Mouse (Mus musculus) hindbrain, embryonic 13.5 days (tissue): ENCODE data around the gene Apba1. TPM values are rescaled to one million over a fixed set of nuclear protein-coding genes. Genes with fewer than 3 reads are reported as not detected.

Experiments used
- ATAC-seq: fragments of 200-750 bp; cut with Nextera tagmentation; 2 replicates; pipeline ENCODE4 v1.8.0; 2017; ENCODE audit warnings: moderate TSS enrichment; ENCODE audit not compliant: low FRiP score
- H3K27ac ChIP-seq: fragments of 300-500 bp; sonication (generic); 2 replicates; pipeline ENCODE4 v1.5.1; 2015; ENCODE audit warnings: inconsistent platforms, mild to moderate bottlenecking, moderate library complexity
- H3K27me3 ChIP-seq: fragments of 300-500 bp; sonication (generic); 2 replicates; pipeline ENCODE4 v1.6.1; 2015; ENCODE audit warnings: mild to moderate bottlenecking, inconsistent platforms
- H3K36me3 ChIP-seq: fragments of 300-500 bp; sonication (generic); 2 replicates; pipeline ENCODE4 v1.6.1; 2015; ENCODE audit warnings: mild to moderate bottlenecking, inconsistent platforms
- H3K4me1 ChIP-seq: fragments of 300-500 bp; sonication (generic); replicated peaks from 2 replicates; pipeline ENCODE4 v1.6.1; 2015; ENCODE audit warnings: inconsistent platforms
- H3K4me2 ChIP-seq: fragments of 300-500 bp; sonication (generic); 2 replicates; pipeline ENCODE4 v1.6.1; 2015; ENCODE audit warnings: inconsistent platforms, mild to moderate bottlenecking, moderate library complexity
- H3K4me3 ChIP-seq: fragments of 300-500 bp; sonication (generic); 2 replicates; pipeline ENCODE4 v1.5.1; 2015; ENCODE audit warnings: mild to moderate bottlenecking, inconsistent platforms
- H3K9ac ChIP-seq: fragments of 300-500 bp; sonication (generic); 2 replicates; pipeline ENCODE4 v1.6.1; 2015; ENCODE audit warnings: mild to moderate bottlenecking, inconsistent platforms
- H3K9me3 ChIP-seq: fragments of 300-500 bp; sonication (generic); 2 replicates; pipeline ENCODE4 v1.6.1; 2016; ENCODE audit warnings: inconsistent platforms
- WGBS: fragments of 180-500 bp; shearing (Covaris S2); methylation state at CpG from one replicate; pipeline ENCODE4 v1.1.7; 2015; 5-methylcytosine and 5-hydroxymethylcytosine counted together
- polyA plus RNA-seq: library from polyadenylated mRNA; unstranded; fragments of >200 nt; fragmentation: Nextera tagmentation; extraction: Ambion mirVana; gene quantifications from 2 replicates; pipeline ENCODE4 v1.2.1, GENCODE M21; 2015

Apba1 gene
- polyA plus RNA-seq, 1 experiment from 2014 or later, result 7.3 TPM

- 93% methylated on average over 4 of the region's 4 CpGs for WGBS
- H3K9me3 ChIP-seq, result no peaks in the 10 kb centered on the region; the same call in 1 of the 2 replicates
- H3K27ac ChIP-seq, result no peak overlapping the region
- no peak for ATAC-seq
- 0 out of 2 replicates have a peak, but pooled peaks cover 3% of the 10 kb centered on the region for H3K36me3 ChIP-seq
- H3K4me3 ChIP-seq, result no peak overlapping the region
- H3K27me3 ChIP-seq, result no peaks in the 10 kb centered on the region
- peaks cover 13% of the 10 kb centered on the region for H3K4me1 ChIP-seq
- H3K4me2 ChIP-seq, result no peak overlapping the region
- H3K9ac ChIP-seq, result no peak overlapping the region
Observed at GRCm38 (mm10) chr19:23858091-23858490, 99.4 kb downstream of the Apba1 start.

- WGBS, result 90% methylated on average over 9 of the region's 9 CpGs
- ATAC-seq, result no peak
- Histone ChIP-seq H3K36me3 (0 out of 2 replicates have a peak, but pooled peaks cover 3% of the 10 kb centered on the region), H3K9ac (no peak overlapping the region), H3K27me3 (no peaks in the 10 kb centered on the region), H3K4me3 (no peak overlapping the region), H3K4me1 (peaks cover 17% of the 10 kb centered on the region), H3K27ac (no peak overlapping the region), H3K9me3 (no peaks in the 10 kb centered on the region; the same call in 1 of the 2 replicates), H3K4me2 (no peak overlapping the region)
Observed at GRCm38 (mm10) chr19:23858781-23859180, 100.1 kb downstream of the Apba1 start.

GRCm38 (mm10) chr19:23860151-23860820 is 101.6 kb downstream of the Apba1 start:
- WGBS, result 32% methylated on average over 13 of the region's 13 CpGs
- Histone ChIP-seq H3K27ac (no peak overlapping the region), H3K9ac (no peak overlapping the region), H3K27me3 (no peaks in the 10 kb centered on the region), H3K4me2 (no peak overlapping the region), H3K4me1 (peaks cover 30% of the 10 kb centered on the region), H3K9me3 (no peaks in the 10 kb centered on the region), H3K4me3 (no peak overlapping the region), H3K36me3 (0 out of 2 replicates have a peak, but pooled peaks cover 3% of the 10 kb centered on the region)
- ATAC-seq, result peak; percentile 43

GRCm38 (mm10) chr19:23862736-23863135 is 104.0 kb downstream of the Apba1 start:
- peaks cover 35% of the 10 kb centered on the region for H3K4me1 ChIP-seq
- H3K27ac ChIP-seq, result no peak overlapping the region
- 0 out of 2 replicates have a peak, but pooled peaks cover 3% of the 10 kb centered on the region for H3K36me3 ChIP-seq
- no peak for ATAC-seq
- no peaks in the 10 kb centered on the region for H3K9me3 ChIP-seq
- 44% methylated on average over 4 of the region's 4 CpGs for WGBS
- H3K4me2 ChIP-seq, result no peak overlapping the region
- H3K9ac ChIP-seq, result no peak overlapping the region
- H3K4me3 ChIP-seq, result no peak overlapping the region
- no peaks in the 10 kb centered on the region for H3K27me3 ChIP-seq

GRCm38 (mm10) chr19:23863959-23864358 is 105.3 kb downstream of the Apba1 start:
- 33% methylated on average over 3 of the region's 3 CpGs for WGBS
- no peak for ATAC-seq
- no peak overlapping the region for H3K27ac ChIP-seq

GRCm38 (mm10) chr19:23866045-23866444 is 107.4 kb downstream of the Apba1 start:
- no peak overlapping the region for H3K4me2 ChIP-seq
- no peaks in the 10 kb centered on the region for H3K9me3 ChIP-seq
- no peak for ATAC-seq
- no peak overlapping the region for H3K27ac ChIP-seq
- H3K9ac ChIP-seq, result no peak overlapping the region
- no peak overlapping the region for H3K4me3 ChIP-seq
- H3K36me3 ChIP-seq, result no peaks in the 10 kb centered on the region
- WGBS, result 90% methylated on average over 9 of the region's 9 CpGs
- H3K27me3 ChIP-seq, result no peaks in the 10 kb centered on the region
- peaks cover 35% of the 10 kb centered on the region for H3K4me1 ChIP-seq

More at GRCm38 (mm10) chr19:23863959-23864358, 105.3 kb downstream of the Apba1 start:
- Histone ChIP-seq H3K27me3 (no peaks in the 10 kb centered on the region), H3K4me3 (no peak overlapping the region), H3K4me2 (no peak overlapping the region), H3K9ac (no peak overlapping the region), H3K9me3 (no peaks in the 10 kb centered on the region), H3K4me1 (peaks cover 35% of the 10 kb centered on the region), H3K36me3 (no peaks in the 10 kb centered on the region)

- H3K4me1 ChIP-seq, result peaks cover 30% of the 10 kb centered on the region
- H3K27me3 ChIP-seq, result no peaks in the 10 kb centered on the region
- H3K9ac ChIP-seq, result no peak overlapping the region
- no peaks in the 10 kb centered on the region for H3K9me3 ChIP-seq
- ATAC-seq, result no peak
- no peak overlapping the region for H3K4me2 ChIP-seq
- WGBS, result 85% methylated on average over 11 of the region's 11 CpGs
- no peak overlapping the region for H3K27ac ChIP-seq
- H3K4me3 ChIP-seq, result no peak overlapping the region
- H3K36me3 ChIP-seq, result no peaks in the 10 kb centered on the region
Observed at GRCm38 (mm10) chr19:23867052-23867451, 108.4 kb downstream of the Apba1 start.

- Histone ChIP-seq H3K27ac (no peak overlapping the region), H3K4me1 (peaks cover 26% of the 10 kb centered on the region), H3K36me3 (no peaks in the 10 kb centered on the region), H3K9me3 (no peaks in the 10 kb centered on the region), H3K9ac (no peak overlapping the region), H3K4me3 (no peak overlapping the region), H3K4me2 (no peak overlapping the region), H3K27me3 (no peaks in the 10 kb centered on the region)
- 86% methylated on average over 7 of the region's 7 CpGs for WGBS
- ATAC-seq, result no peak
Observed at GRCm38 (mm10) chr19:23867589-23867988, 108.9 kb downstream of the Apba1 start.

- WGBS, result 87% methylated on average over 6 of the region's 6 CpGs
- no peak for ATAC-seq
- Histone ChIP-seq H3K36me3 (no peaks in the 10 kb centered on the region), H3K27ac (no peak overlapping the region), H3K9me3 (no peaks in the 10 kb centered on the region), H3K27me3 (no peaks in the 10 kb centered on the region), H3K9ac (no peak overlapping the region), H3K4me2 (no peak overlapping the region), H3K4me1 (no peaks in the 10 kb centered on the region), H3K4me3 (no peak overlapping the region)
Observed at GRCm38 (mm10) chr19:23874502-23874901, 115.8 kb downstream of the Apba1 start.

- H3K4me1 ChIP-seq, result 0 out of 2 replicates have a peak, but pooled peaks cover 9% of the 10 kb centered on the region
- 72% methylated on average over 5 of the region's 5 CpGs for WGBS
Observed at GRCm38 (mm10) chr19:23875819-23876218, 117.1 kb downstream of the Apba1 start.

GRCm38 (mm10) chr19:23879862-23880261 is 121.2 kb downstream of the Apba1 start:
- peak overlapping the region; percentile 31 for H3K27ac ChIP-seq
- WGBS, result 55% methylated on average over 7 of the region's 7 CpGs
- no peaks in the 10 kb centered on the region for H3K9me3 ChIP-seq
- 0 out of 2 replicates have a peak, but pooled peaks cover 9% of the 10 kb centered on the region for H3K4me1 ChIP-seq
- no peak overlapping the region for H3K9ac ChIP-seq
- ATAC-seq, result peak; percentile 83
- no peaks in the 10 kb centered on the region for H3K36me3 ChIP-seq
- no peak overlapping the region for H3K4me2 ChIP-seq
- H3K27me3 ChIP-seq, result no peaks in the 10 kb centered on the region
- H3K4me3 ChIP-seq, result no peak overlapping the region

More at GRCm38 (mm10) chr19:23875819-23876218, 117.1 kb downstream of the Apba1 start:
- no peak overlapping the region for H3K9ac ChIP-seq
- H3K4me2 ChIP-seq, result no peak overlapping the region
- H3K27ac ChIP-seq, result no peak overlapping the region
- H3K4me3 ChIP-seq, result no peak overlapping the region
- no peak for ATAC-seq
- no peaks in the 10 kb centered on the region for H3K36me3 ChIP-seq
- no peaks in the 10 kb centered on the region for H3K9me3 ChIP-seq
- no peaks in the 10 kb centered on the region for H3K27me3 ChIP-seq

GRCm38 (mm10) chr19:23886169-23886568 is 127.5 kb downstream of the Apba1 start:
- H3K9ac ChIP-seq, result no peak overlapping the region
- H3K27ac ChIP-seq, result no peak overlapping the region
- no peaks in the 10 kb centered on the region for H3K9me3 ChIP-seq
- no peak for ATAC-seq
- no peaks in the 10 kb centered on the region for H3K36me3 ChIP-seq
- H3K4me1 ChIP-seq, result 0 out of 2 replicates have a peak, but pooled peaks cover 3% of the 10 kb centered on the region
- H3K4me2 ChIP-seq, result no peak overlapping the region
- H3K27me3 ChIP-seq, result peaks cover 4% of the 10 kb centered on the region
- no peak overlapping the region for H3K4me3 ChIP-seq
- WGBS, result 93% methylated on average over 5 of the region's 5 CpGs

- no peak overlapping the region for H3K4me3 ChIP-seq
- no peak overlapping the region for H3K4me2 ChIP-seq
- H3K9ac ChIP-seq, result no peak overlapping the region
- 88% methylated on average over 6 of the region's 6 CpGs for WGBS
- H3K27me3 ChIP-seq, result peaks cover 38% of the 10 kb centered on the region
- no peaks in the 10 kb centered on the region for H3K9me3 ChIP-seq
- peaks cover 6% of the 10 kb centered on the region for H3K36me3 ChIP-seq
- no peak for ATAC-seq
- H3K27ac ChIP-seq, result no peak overlapping the region
- peaks cover 11% of the 10 kb centered on the region for H3K4me1 ChIP-seq
Observed at GRCm38 (mm10) chr19:23891421-23891820, 132.7 kb downstream of the Apba1 start.
